Mouse (Mus musculus) embryonic facial prominence, embryonic 10.5 days (tissue): ENCODE measurements around the gene Ispd. TPM values are rescaled to one million over a fixed set of nuclear protein-coding genes. Genes with fewer than 3 reads are reported as not detected.
A peak's percentile ranks its signal among the peaks of the same experiment; 100 is the strongest.

Experiments used
- DNase-seq: peaks from one replicate; pipeline ENCODE4 v3.0.0-alpha.2; 2017; ENCODE audit warnings: low spot score
- H3K27ac ChIP-seq: fragments of 300-500 bp; sonication (generic); replicated peaks from 2 replicates; pipeline ENCODE4 v1.5.1; 2016; ENCODE audit warnings: mild to moderate bottlenecking
- H3K27me3 ChIP-seq: fragments of 300-500 bp; sonication (generic); replicated peaks from 2 replicates; pipeline ENCODE4 v1.6.1; 2016; ENCODE audit warnings: low read depth, mild to moderate bottlenecking; ENCODE audit not compliant: poor library complexity, severe bottlenecking
- H3K36me3 ChIP-seq: fragments of 300-500 bp; sonication (generic); replicated peaks from 2 replicates; pipeline ENCODE4 v1.6.1; 2016; ENCODE audit warnings: mild to moderate bottlenecking, moderate library complexity
- H3K4me1 ChIP-seq: fragments of 300-500 bp; sonication (generic); 2 replicates; pipeline ENCODE4 v1.6.1; 2016
- H3K4me3 ChIP-seq: fragments of 300-500 bp; sonication (generic); 2 replicates; pipeline ENCODE4 v1.5.1; 2016; ENCODE audit warnings: mild to moderate bottlenecking, moderate library complexity
- H3K9me3 ChIP-seq: fragments of 300-500 bp; sonication (generic); 2 replicates; pipeline ENCODE4 v1.6.1; 2016; ENCODE audit warnings: mild to moderate bottlenecking
- WGBS: fragments of 180-500 bp; shearing (Covaris S2); methylation state at CpG from one replicate; pipeline ENCODE4 v1.1.7; 2016; 5-methylcytosine and 5-hydroxymethylcytosine counted together
- polyA plus RNA-seq: library from polyadenylated mRNA; unstranded; fragments of >200 nt; fragmentation: Nextera tagmentation; extraction: Ambion mirVana; gene quantifications from 2 replicates; pipeline ENCODE4 v1.2.1, GENCODE M21; 2016

Ispd gene
- polyA plus RNA-seq, 1 experiment from 2014 or later = 9.1 TPM

- Histone ChIP-seq H3K9me3 (no peaks in the 10 kb centered on the region), H3K27me3 (no peaks in the 10 kb centered on the region), H3K4me3 (no peak overlapping the region), H3K4me1 (peaks cover 2% of the 10 kb centered on the region; the same call in 1 of the 2 replicates), H3K36me3 (no peaks in the 10 kb centered on the region), H3K27ac (no peak overlapping the region)
- no peak for DNase-seq
- WGBS = 76% methylated on average over 1 of the region's 1 CpGs
Observed at GRCm38 (mm10) chr12:36708810-36709209, 327.6 kb downstream of the Ispd start.

DNA sequence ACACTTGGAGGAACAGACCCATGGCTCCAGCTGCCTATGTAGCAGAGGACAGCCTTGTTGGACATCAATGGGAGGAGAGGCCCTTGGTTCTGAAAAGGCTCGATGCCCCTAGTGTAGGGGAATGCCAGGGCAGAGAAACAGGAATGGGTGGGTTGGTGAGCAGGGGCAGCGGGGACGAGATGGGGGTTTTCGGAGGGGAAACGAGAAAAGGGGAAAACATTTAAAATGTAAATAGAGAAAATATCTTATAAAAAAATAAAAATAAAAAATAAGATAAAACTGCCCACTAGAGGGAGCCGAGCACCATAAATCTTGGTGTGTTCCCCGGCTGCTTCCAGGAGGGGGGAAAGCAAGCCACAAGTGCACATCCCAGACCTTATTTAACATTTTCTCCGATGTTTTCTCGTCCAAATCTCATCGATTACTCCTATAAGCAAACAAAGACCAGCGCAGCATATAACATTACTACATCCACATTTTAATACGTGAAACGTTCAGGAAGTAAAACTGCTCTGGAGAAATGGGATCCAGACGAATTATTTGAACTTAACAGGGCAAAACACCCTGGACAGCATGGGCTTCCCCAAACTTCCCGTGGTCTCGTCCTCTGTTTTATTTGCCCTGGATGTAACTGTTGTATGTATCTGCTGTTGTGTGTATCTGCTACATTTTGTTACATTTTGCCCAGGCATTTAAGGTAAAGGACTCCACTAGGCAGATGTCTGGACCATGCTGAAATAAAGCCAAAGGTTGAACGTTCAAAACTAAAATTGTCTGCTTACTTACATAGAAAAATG, 332.8 kb downstream of the Ispd start:
- WGBS = 26% methylated on average over 17 of the region's 17 CpGs
- no peaks in the 10 kb centered on the region for H3K36me3 ChIP-seq
- no peak overlapping the region for H3K27ac ChIP-seq
- peak; percentile 35 for DNase-seq
- H3K9me3 ChIP-seq = no peaks in the 10 kb centered on the region
- peaks cover 20% of the 10 kb centered on the region for H3K4me1 ChIP-seq
- peak overlapping the region; percentile 35 for H3K4me3 ChIP-seq
- no peaks in the 10 kb centered on the region for H3K27me3 ChIP-seq

DNA sequence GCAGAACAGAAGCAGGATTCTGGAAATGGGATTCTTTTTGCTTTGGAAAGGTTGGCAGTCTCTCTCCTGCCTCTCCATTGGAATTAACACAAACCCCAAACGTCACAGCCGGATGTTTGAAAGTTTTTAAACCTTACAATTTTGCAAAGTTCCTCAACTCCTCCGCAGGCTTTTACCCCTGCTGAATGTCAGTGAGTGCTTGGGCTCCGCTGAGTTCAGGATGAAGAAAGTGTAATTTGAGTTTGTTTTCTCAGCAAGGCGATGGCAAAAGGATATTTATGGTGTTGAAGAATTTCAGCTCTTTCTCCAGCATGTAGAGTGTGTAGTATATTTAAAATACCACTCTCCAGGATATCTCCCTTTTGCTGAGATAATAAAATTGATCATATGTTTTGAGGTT, 336.3 kb downstream of the Ispd start:
- H3K4me1 ChIP-seq = peaks cover 28% of the 10 kb centered on the region
- H3K36me3 ChIP-seq = no peaks in the 10 kb centered on the region
- H3K9me3 ChIP-seq = no peaks in the 10 kb centered on the region
- DNase-seq = no peak
- no peak overlapping the region for H3K27ac ChIP-seq
- WGBS = 43% methylated on average over 5 of the region's 5 CpGs
- H3K27me3 ChIP-seq = no peaks in the 10 kb centered on the region
- H3K4me3 ChIP-seq = no peak overlapping the region

- 58% methylated on average over 2 of the region's 2 CpGs for WGBS
- Histone ChIP-seq H3K27ac (peak overlapping the region; percentile 24; the same call in 1 of the 2 replicates), H3K27me3 (no peaks in the 10 kb centered on the region), H3K4me1 (peaks cover 28% of the 10 kb centered on the region), H3K36me3 (no peaks in the 10 kb centered on the region), H3K9me3 (no peaks in the 10 kb centered on the region), H3K4me3 (no peak overlapping the region)
- no peak for DNase-seq
Observed at GRCm38 (mm10) chr12:36718417-36718816, 337.2 kb downstream of the Ispd start.

DNA sequence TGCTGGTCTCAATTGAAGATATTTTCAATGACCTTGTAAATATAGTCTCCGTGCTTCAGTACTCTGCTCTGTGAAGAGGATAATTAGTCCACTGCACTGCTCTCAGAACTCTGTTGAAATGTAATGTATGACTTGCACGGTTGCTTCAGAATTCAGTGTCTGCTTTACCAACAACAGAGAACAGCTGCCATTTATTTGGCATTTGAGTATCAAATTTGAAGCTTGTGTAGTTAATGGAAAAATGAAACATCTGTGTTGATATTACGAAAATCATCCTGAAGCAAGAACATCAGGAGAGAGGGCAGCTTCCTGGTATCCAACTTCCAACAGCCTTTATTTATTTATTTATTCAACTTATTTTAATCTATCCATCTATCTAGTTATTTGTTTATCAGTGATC, 337.8 kb downstream of the Ispd start:
- peaks cover 25% of the 10 kb centered on the region for H3K4me1 ChIP-seq
- H3K36me3 ChIP-seq = no peaks in the 10 kb centered on the region
- H3K27me3 ChIP-seq = no peaks in the 10 kb centered on the region
- DNase-seq = no peak
- no peak overlapping the region for H3K27ac ChIP-seq
- no peak overlapping the region for H3K4me3 ChIP-seq
- 59% methylated on average over 3 of the region's 3 CpGs for WGBS
- no peaks in the 10 kb centered on the region for H3K9me3 ChIP-seq

DNA sequence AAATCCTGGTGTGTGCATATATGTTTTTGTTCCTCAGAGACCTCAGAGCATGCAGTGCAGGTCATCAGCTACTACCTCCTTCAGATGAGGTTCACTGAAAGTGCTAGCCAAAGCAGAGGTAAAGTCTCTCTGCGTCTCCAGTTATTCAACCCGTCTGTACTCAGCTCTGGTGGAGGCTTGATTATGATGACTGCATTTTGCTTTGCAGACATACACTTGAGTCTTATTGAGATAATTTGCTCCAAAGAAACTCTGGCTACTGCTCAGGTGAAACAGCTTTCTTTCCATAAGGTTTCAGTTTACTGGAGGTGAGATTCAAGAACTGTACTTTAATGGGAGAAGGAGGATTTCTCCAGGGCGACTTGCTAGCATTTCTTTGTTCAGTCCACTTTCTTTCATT, 339.5 kb downstream of the Ispd start:
- Histone ChIP-seq H3K4me1 (peaks cover 22% of the 10 kb centered on the region), H3K36me3 (no peaks in the 10 kb centered on the region), H3K9me3 (no peaks in the 10 kb centered on the region), H3K27ac (no peak overlapping the region), H3K27me3 (no peaks in the 10 kb centered on the region), H3K4me3 (no peak overlapping the region)
- DNase-seq = no peak
- WGBS = 60% methylated on average over 3 of the region's 3 CpGs

DNA sequence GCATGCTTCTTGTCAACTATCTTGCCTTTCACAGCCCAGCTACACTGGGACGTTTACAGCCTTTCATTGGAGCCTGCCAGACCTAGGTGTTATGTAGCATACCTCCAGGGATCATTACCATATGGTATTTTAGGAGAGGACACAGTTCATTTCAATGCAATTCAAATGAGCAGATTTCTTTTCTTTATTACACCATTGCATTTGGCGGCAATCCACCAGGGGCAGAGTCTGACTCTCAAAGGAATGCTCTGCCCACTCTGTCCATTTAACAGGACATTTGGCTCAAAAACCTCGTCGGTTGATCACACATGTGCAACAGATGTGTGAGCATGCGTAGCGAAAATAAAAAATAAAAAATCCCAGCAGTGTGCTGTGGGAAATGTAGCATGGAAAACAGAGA, 340.0 kb downstream of the Ispd start:
- Histone ChIP-seq H3K9me3 (no peaks in the 10 kb centered on the region), H3K4me1 (peaks cover 22% of the 10 kb centered on the region), H3K27ac (no peak overlapping the region), H3K36me3 (no peaks in the 10 kb centered on the region), H3K4me3 (no peak overlapping the region), H3K27me3 (no peaks in the 10 kb centered on the region)
- no peak for DNase-seq
- WGBS = 51% methylated on average over 6 of the region's 6 CpGs

DNA sequence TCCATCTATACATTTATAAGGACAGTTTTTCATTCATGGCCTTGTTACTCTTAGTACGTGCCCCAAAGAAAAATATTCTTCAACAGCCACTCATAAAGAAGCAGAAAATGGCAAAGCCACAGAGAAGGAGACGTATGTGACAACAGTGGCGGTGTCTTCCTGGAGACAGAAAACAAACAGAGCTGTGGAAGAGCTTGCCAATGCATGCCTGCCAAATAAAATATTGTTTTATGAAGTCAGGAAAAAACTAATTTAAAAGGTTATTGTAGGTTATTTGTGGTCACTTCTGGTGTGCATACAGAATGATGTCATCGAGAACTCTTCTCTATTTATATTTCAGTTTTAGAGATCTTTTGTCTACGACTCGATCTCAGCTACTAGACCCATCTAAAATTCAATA, 341.5 kb downstream of the Ispd start:
- H3K27ac ChIP-seq = no peak overlapping the region

DNA sequence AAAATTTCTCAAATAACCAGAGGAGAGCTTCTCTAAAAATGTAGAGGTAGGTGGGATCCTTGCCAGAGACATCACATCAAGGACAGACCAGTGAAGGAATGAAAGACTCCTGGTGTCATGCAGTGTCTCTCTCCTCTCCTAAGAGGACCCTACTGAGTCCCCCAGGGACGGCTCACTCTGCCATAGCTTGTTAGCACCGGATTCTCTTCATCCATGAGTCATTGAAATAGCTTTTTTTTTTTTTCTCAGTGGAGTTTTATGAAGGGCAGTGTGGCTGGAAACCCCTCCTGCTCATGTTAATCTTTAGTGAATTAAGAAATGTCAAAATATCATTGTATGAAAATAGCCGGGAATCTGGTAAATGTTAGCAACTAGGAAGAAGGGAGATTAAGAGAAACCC, 342.1 kb downstream of the Ispd start:
- Histone ChIP-seq H3K4me3 (no peak overlapping the region), H3K36me3 (no peaks in the 10 kb centered on the region), H3K9me3 (no peaks in the 10 kb centered on the region), H3K4me1 (peaks cover 10% of the 10 kb centered on the region), H3K27me3 (no peaks in the 10 kb centered on the region), H3K27ac (no peak overlapping the region)
- no peak for DNase-seq
- WGBS = 73% methylated on average over 3 of the region's 3 CpGs

More for the DNA sequence above, 341.5 kb downstream of the Ispd start:
- H3K36me3 ChIP-seq = no peaks in the 10 kb centered on the region
- no peak overlapping the region for H3K4me3 ChIP-seq
- 92% methylated on average over 6 of the region's 6 CpGs for WGBS
- peaks cover 16% of the 10 kb centered on the region for H3K4me1 ChIP-seq
- DNase-seq = no peak
- H3K9me3 ChIP-seq = no peaks in the 10 kb centered on the region
- no peaks in the 10 kb centered on the region for H3K27me3 ChIP-seq

DNA sequence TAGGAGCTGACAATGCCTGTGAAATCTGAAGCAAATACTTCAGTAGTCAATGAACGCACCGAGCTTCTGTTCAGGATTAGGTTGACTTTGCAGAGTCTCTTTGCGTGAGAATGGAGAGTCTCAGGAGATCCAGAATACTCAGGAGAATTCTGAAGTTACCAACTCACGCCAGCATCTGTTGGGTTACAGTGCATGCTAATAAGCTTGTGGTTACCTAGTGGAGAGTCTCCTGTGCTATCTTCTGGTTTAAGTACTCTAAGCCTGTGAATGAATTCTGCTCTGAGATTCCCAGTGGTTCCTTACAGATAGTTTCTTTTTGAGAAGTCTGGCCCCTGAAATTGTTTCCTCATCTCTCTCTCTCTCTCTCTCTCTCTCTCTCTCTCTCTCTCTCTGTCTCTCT, 343.0 kb downstream of the Ispd start:
- Histone ChIP-seq H3K4me3 (no peak overlapping the region), H3K36me3 (no peaks in the 10 kb centered on the region), H3K27me3 (no peaks in the 10 kb centered on the region), H3K4me1 (peaks cover 8% of the 10 kb centered on the region), H3K27ac (no peak overlapping the region), H3K9me3 (no peaks in the 10 kb centered on the region)
- DNase-seq = no peak
- 79% methylated on average over 4 of the region's 4 CpGs for WGBS

- no peaks in the 10 kb centered on the region for H3K27me3 ChIP-seq
Observed at GRCm38 (mm10) chr12:36725250-36725649, 344.0 kb downstream of the Ispd start.

DNA sequence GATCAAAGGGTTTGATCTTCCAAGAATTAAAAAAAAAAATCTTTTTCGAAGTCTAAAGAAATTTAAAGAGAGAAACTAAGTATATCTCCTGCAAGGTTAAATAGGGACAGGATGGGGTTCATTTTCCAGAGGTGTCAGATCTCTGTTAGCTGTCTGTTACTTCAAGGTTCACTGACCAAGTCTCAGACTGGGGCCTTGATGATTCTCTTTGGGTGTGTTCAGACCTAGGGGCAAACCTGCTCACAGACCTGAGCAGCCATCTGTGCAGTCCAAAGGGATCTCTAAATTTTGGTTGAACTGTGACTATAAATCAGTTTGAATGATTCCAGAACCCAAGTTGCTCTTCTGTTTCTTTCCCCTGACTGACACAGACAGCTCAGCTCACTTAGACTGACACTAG, 344.8 kb downstream of the Ispd start:
- WGBS = 82% methylated on average over 1 of the region's 1 CpGs

More at GRCm38 (mm10) chr12:36725250-36725649, 344.0 kb downstream of the Ispd start:
- WGBS = 84% methylated on average over 3 of the region's 3 CpGs
- H3K4me1 ChIP-seq = peaks cover 8% of the 10 kb centered on the region
- DNase-seq = no peak
- no peak overlapping the region for H3K4me3 ChIP-seq
- no peaks in the 10 kb centered on the region for H3K36me3 ChIP-seq
- H3K9me3 ChIP-seq = no peaks in the 10 kb centered on the region
- no peak overlapping the region for H3K27ac ChIP-seq

GRCm38 (mm10) chr12:36733673-36734371, 352.6 kb downstream of the Ispd start:
- H3K4me3 ChIP-seq = no peak overlapping the region
- H3K27ac ChIP-seq = no peak overlapping the region
- no peaks in the 10 kb centered on the region for H3K27me3 ChIP-seq
- DNase-seq = no peak
- WGBS = 89% methylated on average over 4 of the region's 4 CpGs
- no peaks in the 10 kb centered on the region for H3K4me1 ChIP-seq
- no peaks in the 10 kb centered on the region for H3K9me3 ChIP-seq
- H3K36me3 ChIP-seq = no peaks in the 10 kb centered on the region

More for the DNA sequence above, 344.8 kb downstream of the Ispd start:
- no peaks in the 10 kb centered on the region for H3K27me3 ChIP-seq
- H3K4me3 ChIP-seq = no peak overlapping the region
- peaks cover 4% of the 10 kb centered on the region for H3K4me1 ChIP-seq
- H3K27ac ChIP-seq = no peak overlapping the region
- H3K36me3 ChIP-seq = no peaks in the 10 kb centered on the region
- H3K9me3 ChIP-seq = no peaks in the 10 kb centered on the region
- no peak for DNase-seq
